Mouse (Mus musculus) lung, adult 2 months (tissue): ENCODE measurements around the gene Frem1.

Experiments
- CTCF ChIP-seq: fragments of 200-500 bp; IDR thresholded peaks from 2 replicates; pipeline ENCODE4 v1.5.1; 2011; ENCODE audit warnings: mild to moderate bottlenecking, low read length, control low read depth; ENCODE audit not compliant: insufficient read depth
- POLR2A ChIP-seq: fragments of 200-500 bp; IDR thresholded peaks from 2 replicates; pipeline ENCODE4 v1.6.1; 2011; ENCODE audit warnings: low read depth, mild to moderate bottlenecking, control low read depth, low read length, borderline replicate concordance; ENCODE audit errors: extremely low read depth

GRCm38 (mm10) chr4:82880243-82880642 is 171.9 kb downstream of the Frem1 start:
- TF ChIP-seq CTCF: no peak
- no peak for TF ChIP-seq POLR2A
